Mouse (Mus musculus): ENCODE measurements around the gene Oosp1. TPM values are rescaled to one million over a fixed set of nuclear protein-coding genes. Genes with fewer than 3 reads are reported as not detected.

Gene Oosp1
- not detected in 2 replicates for total RNA-seq (2012; rRNA removed)

DNA sequence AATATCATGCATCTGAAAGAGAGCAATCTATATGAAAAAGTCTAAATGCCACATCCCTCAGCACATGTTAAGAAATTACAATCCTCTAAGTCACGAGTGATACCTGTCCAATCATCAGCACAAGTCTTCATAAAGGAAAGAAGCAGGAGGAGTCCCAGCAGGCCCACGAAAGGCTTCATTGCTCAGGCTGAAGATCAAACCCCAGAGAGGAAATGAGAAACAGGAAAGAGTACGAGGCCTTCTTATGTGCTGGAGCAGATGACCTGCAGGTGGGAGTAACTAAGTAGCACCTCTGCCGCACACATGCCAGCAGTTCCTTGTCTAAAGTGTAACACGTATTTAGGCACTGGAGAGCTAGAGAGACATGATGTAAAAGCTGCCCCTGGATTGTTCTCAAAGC, at the start of gene Oosp1:
Gene Oosp1 (minus strand): TSS at position 312 of the 400 bp plus-strand sequence.
- no peak for TF ChIP-seq ZNF384 (IDR thresholded peaks at IDR 0.05; ENCODE audit: low read depth, low read length)
- Histone ChIP-seq H3K4me1 (ENCODE audit: control insufficient read depth in 2 of 2, insufficient read depth in 2 of 2, low read length in 2 of 2, poor library complexity in 1 of 2) (no peaks in the 10 kb centered on the region), H3K36me3 (ENCODE audit: control insufficient read depth, insufficient read depth, low read length, poor library complexity, severe bottlenecking) (no peaks in the 10 kb centered on the region), H3K9me3 (ENCODE audit: control insufficient read depth, insufficient read depth, low read depth, low read length) (no peaks in the 10 kb centered on the region), H3K9ac (ENCODE audit: insufficient read depth, low read depth, low read length, poor library complexity, severe bottlenecking) (no peak within 1 kb of the TSS), H3K27ac (ENCODE audit: insufficient read depth, low read depth, low read length, poor library complexity, severe bottlenecking) (no peak within 1 kb of the TSS), H3K4me3 (ENCODE audit: insufficient read depth in 1 of 2, low read depth in 1 of 2, low read length in 2 of 2, poor library complexity in 1 of 2, severe bottlenecking in 1 of 2) (no peak within 1 kb of the TSS)
- in situ Hi-C loops (cut with MboI; ENCODE audit: low sequenced_read_pairs in 2 of 2, unreplicated experiment in 2 of 2), result no loop called here
- DNase-seq (ENCODE audit: low read depth, low spot score), result no peak

GRCm38 (mm10) chr19:11736455-11736854, 45.5 kb upstream of the Oosp1 start:
- no peak for DNase-seq (ENCODE audit: low read depth, low spot score)
- no peak overlapping the region for H3K9ac ChIP-seq (ENCODE audit: insufficient read depth, low read depth, low read length, poor library complexity, severe bottlenecking)
- H3K36me3 ChIP-seq (ENCODE audit: control insufficient read depth, insufficient read depth, low read length, poor library complexity, severe bottlenecking), result no peaks in the 10 kb centered on the region
- no peak for TF ChIP-seq HCFC1 (IDR thresholded peaks at IDR 0.05; ENCODE audit: borderline replicate concordance, insufficient read depth, low read length)
- TF ChIP-seq CHD2 (IDR thresholded peaks at IDR 0.05; ENCODE audit: low read depth, low read length), result no peak
- TF ChIP-seq ZC3H11A (IDR thresholded peaks at IDR 0.05; ENCODE audit: borderline replicate concordance, low read depth, low read length), result no peak
- no peak for TF ChIP-seq ZNF384 (IDR thresholded peaks at IDR 0.05; ENCODE audit: low read depth, low read length)
- TF ChIP-seq MAFK (IDR thresholded peaks at IDR 0.05; ENCODE audit: insufficient read depth, low read depth, low read length), result no peak
- H3K9me3 ChIP-seq (ENCODE audit: control insufficient read depth, insufficient read depth, low read depth, low read length), result no peaks in the 10 kb centered on the region
- in situ Hi-C loops (cut with MboI; ENCODE audit: low sequenced_read_pairs in 2 of 2, unreplicated experiment in 2 of 2), result no loop called here
- H3K4me3 ChIP-seq (ENCODE audit: insufficient read depth in 1 of 2, low read depth in 1 of 2, low read length in 2 of 2, poor library complexity in 1 of 2, severe bottlenecking in 1 of 2), result no peak overlapping the region
- no peak overlapping the region for H3K27ac ChIP-seq (ENCODE audit: insufficient read depth, low read depth, low read length, poor library complexity, severe bottlenecking)
- no peaks in the 10 kb centered on the region for H3K4me1 ChIP-seq (ENCODE audit: control insufficient read depth in 2 of 2, insufficient read depth in 2 of 2, low read length in 2 of 2, poor library complexity in 1 of 2)

DNA sequence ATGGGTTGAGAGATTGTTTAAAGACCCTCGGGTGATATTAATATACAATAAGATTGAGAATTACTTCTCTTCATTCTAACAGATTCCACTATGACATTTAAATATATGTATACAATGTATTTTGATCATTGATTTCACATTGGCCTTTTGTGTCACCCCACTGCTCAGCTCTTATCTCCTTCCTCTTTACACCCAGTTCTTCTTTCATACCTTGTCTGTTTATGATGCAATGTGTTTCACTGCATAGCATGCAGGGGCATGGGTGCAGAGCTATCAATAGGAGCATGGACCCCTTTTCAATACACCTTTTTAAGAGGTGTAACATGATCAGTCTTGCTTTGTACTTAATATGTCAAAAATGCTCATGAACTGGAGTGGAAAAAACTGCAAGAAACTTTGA, 39.3 kb upstream of the Oosp1 start:
- no peak for DNase-seq (ENCODE audit: low read depth, low spot score)
- H3K9ac ChIP-seq (ENCODE audit: insufficient read depth, low read depth, low read length, poor library complexity, severe bottlenecking), result no peak overlapping the region
- no peak overlapping the region for H3K4me3 ChIP-seq (ENCODE audit: insufficient read depth in 1 of 2, low read depth in 1 of 2, low read length in 2 of 2, poor library complexity in 1 of 2, severe bottlenecking in 1 of 2)
- no peaks in the 10 kb centered on the region for H3K36me3 ChIP-seq (ENCODE audit: control insufficient read depth, insufficient read depth, low read length, poor library complexity, severe bottlenecking)
- TF ChIP-seq ZNF384 (IDR thresholded peaks at IDR 0.05; ENCODE audit: low read depth, low read length) (no peak), CHD2 (IDR thresholded peaks at IDR 0.05; ENCODE audit: low read depth, low read length) (no peak), MAFK (IDR thresholded peaks at IDR 0.05; ENCODE audit: insufficient read depth, low read depth, low read length) (no peak), ZC3H11A (IDR thresholded peaks at IDR 0.05; ENCODE audit: borderline replicate concordance, low read depth, low read length) (no peak), HCFC1 (IDR thresholded peaks at IDR 0.05; ENCODE audit: borderline replicate concordance, insufficient read depth, low read length) (no peak)
- H3K9me3 ChIP-seq (ENCODE audit: control insufficient read depth, insufficient read depth, low read depth, low read length), result no peaks in the 10 kb centered on the region
- no peaks in the 10 kb centered on the region for H3K4me1 ChIP-seq (ENCODE audit: control insufficient read depth in 2 of 2, insufficient read depth in 2 of 2, low read length in 2 of 2, poor library complexity in 1 of 2)
- in situ Hi-C loops (cut with MboI; ENCODE audit: low sequenced_read_pairs in 2 of 2, unreplicated experiment in 2 of 2), result no loop called here
- no peak overlapping the region for H3K27ac ChIP-seq (ENCODE audit: insufficient read depth, low read depth, low read length, poor library complexity, severe bottlenecking)

DNA sequence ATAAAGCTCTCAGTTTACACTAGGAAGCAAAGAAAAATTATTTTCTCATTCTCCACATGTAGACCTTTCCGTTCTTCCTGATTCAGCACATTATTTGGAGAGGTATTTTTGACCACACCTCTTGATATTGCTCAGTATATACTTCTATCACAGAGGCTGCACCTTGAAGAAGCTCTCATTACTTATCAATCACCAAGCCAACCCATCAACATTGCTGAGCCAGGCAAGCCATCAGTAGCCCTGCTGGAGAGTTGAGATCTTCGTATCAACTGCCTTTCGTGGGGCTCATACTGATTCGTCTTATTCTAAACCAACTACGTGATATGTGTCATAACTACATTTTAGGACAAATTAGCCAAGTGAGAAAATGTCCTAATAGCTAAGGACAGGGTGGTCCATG, 36.4 kb upstream of the Oosp1 start:
- Histone ChIP-seq H3K9me3 (ENCODE audit: control insufficient read depth, insufficient read depth, low read depth, low read length) (no peaks in the 10 kb centered on the region), H3K27ac (ENCODE audit: insufficient read depth, low read depth, low read length, poor library complexity, severe bottlenecking) (no peak overlapping the region), H3K36me3 (ENCODE audit: control insufficient read depth, insufficient read depth, low read length, poor library complexity, severe bottlenecking) (no peaks in the 10 kb centered on the region), H3K4me1 (ENCODE audit: control insufficient read depth in 2 of 2, insufficient read depth in 2 of 2, low read length in 2 of 2, poor library complexity in 1 of 2) (no peaks in the 10 kb centered on the region), H3K4me3 (ENCODE audit: insufficient read depth in 1 of 2, low read depth in 1 of 2, low read length in 2 of 2, poor library complexity in 1 of 2, severe bottlenecking in 1 of 2) (no peak overlapping the region), H3K9ac (ENCODE audit: insufficient read depth, low read depth, low read length, poor library complexity, severe bottlenecking) (no peak overlapping the region)
- no peak for DNase-seq (ENCODE audit: low read depth, low spot score)
- TF ChIP-seq HCFC1 (IDR thresholded peaks at IDR 0.05; ENCODE audit: borderline replicate concordance, insufficient read depth, low read length), result no peak
- no peak for TF ChIP-seq CHD2 (IDR thresholded peaks at IDR 0.05; ENCODE audit: low read depth, low read length)
- TF ChIP-seq MAFK (IDR thresholded peaks at IDR 0.05; ENCODE audit: insufficient read depth, low read depth, low read length), result no peak
- no peak for TF ChIP-seq ZC3H11A (IDR thresholded peaks at IDR 0.05; ENCODE audit: borderline replicate concordance, low read depth, low read length)
- TF ChIP-seq ZNF384 (IDR thresholded peaks at IDR 0.05; ENCODE audit: low read depth, low read length), result no peak
- in situ Hi-C loops (cut with MboI; ENCODE audit: low sequenced_read_pairs in 2 of 2, unreplicated experiment in 2 of 2), result no loop called here

DNA sequence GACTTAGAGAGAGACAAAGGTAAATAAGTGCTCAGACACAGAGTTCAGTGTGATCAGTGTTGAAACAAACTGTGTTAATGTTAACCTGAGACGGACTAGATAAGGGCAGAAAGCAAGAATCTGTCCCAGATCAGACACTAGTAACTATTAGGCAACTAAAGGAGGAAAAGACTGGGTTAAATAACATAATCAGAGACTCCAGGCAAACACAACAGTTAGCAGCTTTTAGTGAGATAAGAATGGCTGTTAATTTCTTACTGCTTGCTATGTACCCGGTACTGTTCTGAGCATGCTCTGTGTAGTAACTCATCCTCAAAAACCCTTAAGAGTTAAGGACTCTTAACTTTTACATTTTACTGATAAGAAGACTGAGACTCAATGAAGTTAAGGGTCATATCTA, 35.0 kb upstream of the Oosp1 start:
- H3K27ac ChIP-seq (ENCODE audit: insufficient read depth, low read depth, low read length, poor library complexity, severe bottlenecking), result no peak overlapping the region
- no peak for DNase-seq (ENCODE audit: low read depth, low spot score)
- in situ Hi-C loops (cut with MboI; ENCODE audit: low sequenced_read_pairs in 2 of 2, unreplicated experiment in 2 of 2), result no loop called here

More for the DNA sequence above, 35.0 kb upstream of the Oosp1 start:
- Histone ChIP-seq H3K4me3 (ENCODE audit: insufficient read depth in 1 of 2, low read depth in 1 of 2, low read length in 2 of 2, poor library complexity in 1 of 2, severe bottlenecking in 1 of 2) (no peak overlapping the region), H3K4me1 (ENCODE audit: control insufficient read depth in 2 of 2, insufficient read depth in 2 of 2, low read length in 2 of 2, poor library complexity in 1 of 2) (no peaks in the 10 kb centered on the region), H3K36me3 (ENCODE audit: control insufficient read depth, insufficient read depth, low read length, poor library complexity, severe bottlenecking) (no peaks in the 10 kb centered on the region), H3K9ac (ENCODE audit: insufficient read depth, low read depth, low read length, poor library complexity, severe bottlenecking) (no peak overlapping the region), H3K9me3 (ENCODE audit: control insufficient read depth, insufficient read depth, low read depth, low read length) (no peaks in the 10 kb centered on the region)
- no peak for TF ChIP-seq MAFK (IDR thresholded peaks at IDR 0.05; ENCODE audit: insufficient read depth, low read depth, low read length)
- TF ChIP-seq ZC3H11A (IDR thresholded peaks at IDR 0.05; ENCODE audit: borderline replicate concordance, low read depth, low read length), result no peak
- no peak for TF ChIP-seq CHD2 (IDR thresholded peaks at IDR 0.05; ENCODE audit: low read depth, low read length)
- no peak for TF ChIP-seq ZNF384 (IDR thresholded peaks at IDR 0.05; ENCODE audit: low read depth, low read length)
- no peak for TF ChIP-seq HCFC1 (IDR thresholded peaks at IDR 0.05; ENCODE audit: borderline replicate concordance, insufficient read depth, low read length)
